Mouse (Mus musculus): ENCODE measurements around the gene Trmt112. TPM values are rescaled to one million over a fixed set of nuclear protein-coding genes. Genes with fewer than 3 reads are reported as not detected.

Trmt112 gene
- polyA plus RNA-seq (2012; rRNA removed), result 154 and 159 TPM in 2 replicates

DNA sequence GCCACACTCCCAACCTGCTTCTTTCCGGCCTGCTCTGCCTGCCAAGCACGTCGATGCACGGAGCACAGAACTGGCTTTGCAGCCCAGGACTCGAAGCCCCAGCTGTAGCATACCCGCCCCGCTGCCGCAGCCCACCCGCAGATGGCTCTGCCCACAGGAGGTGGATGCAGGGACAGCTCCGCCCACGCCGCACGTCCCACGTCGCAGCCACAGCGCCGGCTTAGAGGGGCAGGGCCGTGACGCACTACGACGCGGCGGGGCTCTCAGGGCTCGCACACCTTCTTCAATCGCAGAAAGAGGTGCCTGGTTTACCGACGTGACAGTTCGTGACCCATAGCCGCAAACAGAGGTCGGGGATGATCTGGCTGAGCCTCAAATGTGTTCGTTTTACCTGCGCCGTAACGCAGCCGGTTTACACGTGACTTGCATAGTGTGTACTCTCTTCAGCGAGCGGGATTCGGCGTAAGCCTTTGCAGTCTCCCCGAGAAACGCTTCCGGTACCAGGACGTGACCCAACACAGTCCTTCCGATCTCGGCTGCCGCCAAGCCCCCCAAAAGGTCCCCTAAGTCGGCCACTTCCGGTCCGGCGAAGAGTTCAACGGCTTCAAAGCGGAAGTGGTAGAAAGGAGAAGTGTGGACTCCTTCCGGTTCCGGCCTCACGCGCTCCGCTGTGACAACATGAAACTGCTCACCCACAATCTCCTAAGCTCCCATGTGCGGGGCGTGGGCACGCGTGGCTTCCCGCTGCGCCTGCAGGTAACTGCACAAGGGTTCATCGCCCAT, at the start of gene Trmt112, which contains the start of gene Prdx5:
Gene Trmt112 (plus strand): TSS at position 192 of the 783 bp plus-strand sequence.
Gene Prdx5 (minus strand): TSS at position 600 of the 783 bp plus-strand sequence.

DNA sequence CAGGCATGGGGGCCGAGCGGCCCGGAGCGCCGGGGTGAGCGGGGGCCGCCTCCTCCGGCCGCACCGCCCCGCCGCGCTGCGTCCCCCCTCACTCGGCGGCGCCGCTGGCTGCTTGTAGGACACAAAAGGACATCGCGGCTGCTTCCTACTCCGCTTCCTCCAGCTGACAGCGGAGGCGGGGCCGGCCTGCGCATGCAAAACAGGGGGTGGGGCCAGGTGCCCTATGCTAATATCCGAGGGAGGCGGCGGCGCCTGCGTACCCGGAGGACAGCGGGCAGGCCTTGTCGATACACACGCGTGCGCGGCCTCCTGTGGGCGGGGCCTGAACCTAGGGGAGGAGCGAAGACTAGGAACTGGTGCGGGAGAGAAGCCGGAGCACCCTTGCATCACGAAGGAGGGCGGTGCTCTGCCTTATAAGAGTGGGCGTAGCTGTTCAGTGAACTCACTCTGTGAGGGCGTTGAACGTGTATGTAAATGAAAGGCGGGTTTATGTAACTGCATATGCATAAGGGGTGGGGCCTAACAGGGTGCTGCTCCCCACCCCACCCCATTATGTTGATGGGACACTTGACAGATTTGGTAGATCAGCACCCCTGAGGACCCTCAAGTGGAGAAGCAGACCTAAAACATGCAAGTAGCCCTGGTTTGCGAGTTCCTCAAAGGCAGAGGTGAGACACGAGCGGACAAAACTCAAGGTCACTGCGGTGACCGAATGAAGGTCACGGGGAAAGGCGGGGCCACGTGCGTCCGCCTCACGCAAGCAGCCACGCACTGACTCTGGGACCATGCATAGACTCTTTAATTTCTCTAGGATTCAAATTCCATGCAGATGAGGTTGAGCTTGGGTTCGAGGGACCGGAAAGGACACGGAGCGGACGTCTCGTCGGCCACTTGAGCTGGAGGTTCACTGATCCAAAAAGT, 12.4 kb downstream of the Trmt112 start, which contains the start of gene Esrra:
Gene Esrra (minus strand): TSS at position 167 of the 921 bp plus-strand sequence.

DNA sequence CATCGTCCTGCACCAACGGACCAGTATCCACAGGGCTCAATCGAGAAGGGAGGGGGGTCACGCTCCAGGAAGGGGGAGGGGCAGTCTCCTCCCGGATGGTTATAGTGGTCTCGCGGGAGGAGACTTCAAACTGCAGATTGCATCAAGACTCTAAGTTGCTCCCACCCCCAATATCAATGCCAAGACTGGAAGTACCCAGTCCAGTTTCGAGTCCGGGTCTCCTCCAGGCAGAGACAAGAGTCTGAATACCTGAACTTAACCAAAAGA, 15.7 kb downstream of the Trmt112 start, which contains the start of gene Catsperz:
Gene Catsperz (minus strand): TSS at position 74 of the 267 bp plus-strand sequence.

DNA sequence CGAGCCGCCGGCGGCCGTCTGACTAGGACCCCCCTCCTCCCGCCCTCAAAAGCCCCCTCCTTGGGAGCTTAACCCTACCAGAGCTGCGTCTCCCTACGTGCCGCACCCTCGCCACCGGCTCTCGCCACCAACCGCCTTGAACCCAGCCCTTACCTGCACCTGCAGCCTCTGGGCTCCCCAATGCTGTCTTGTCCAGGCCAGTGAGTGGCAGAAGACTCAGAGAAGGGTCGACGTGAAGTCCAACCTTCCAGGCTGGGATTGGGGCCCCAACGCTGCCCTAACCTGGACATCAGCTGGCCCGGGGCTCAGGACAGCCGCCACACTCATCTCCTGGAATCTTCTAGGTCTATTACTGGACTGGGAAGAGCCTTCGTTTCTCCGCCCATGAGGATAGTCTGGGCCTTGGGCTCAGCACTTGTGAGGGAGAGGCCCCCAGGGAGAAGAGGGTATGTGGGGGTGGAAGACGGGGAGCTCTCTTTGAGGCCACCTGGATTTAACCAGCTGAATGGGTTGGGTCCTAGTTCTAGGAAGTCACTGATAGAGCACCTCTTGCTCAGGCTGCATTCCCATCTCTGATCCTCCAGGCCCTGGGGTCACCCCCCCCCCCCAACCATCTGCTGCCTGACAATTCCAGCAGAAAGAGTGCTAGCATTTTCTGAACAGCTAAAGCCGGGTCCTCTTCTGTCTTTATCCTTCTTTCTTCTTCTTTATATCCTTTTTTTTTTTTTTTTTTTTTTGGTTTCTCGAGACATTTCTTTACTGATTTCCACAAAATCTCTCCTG, 24.9 kb downstream of the Trmt112 start, which contains the start of gene Kcnk4:
Gene Kcnk4 (minus strand): TSS at position 321 of the 783 bp plus-strand sequence.

DNA sequence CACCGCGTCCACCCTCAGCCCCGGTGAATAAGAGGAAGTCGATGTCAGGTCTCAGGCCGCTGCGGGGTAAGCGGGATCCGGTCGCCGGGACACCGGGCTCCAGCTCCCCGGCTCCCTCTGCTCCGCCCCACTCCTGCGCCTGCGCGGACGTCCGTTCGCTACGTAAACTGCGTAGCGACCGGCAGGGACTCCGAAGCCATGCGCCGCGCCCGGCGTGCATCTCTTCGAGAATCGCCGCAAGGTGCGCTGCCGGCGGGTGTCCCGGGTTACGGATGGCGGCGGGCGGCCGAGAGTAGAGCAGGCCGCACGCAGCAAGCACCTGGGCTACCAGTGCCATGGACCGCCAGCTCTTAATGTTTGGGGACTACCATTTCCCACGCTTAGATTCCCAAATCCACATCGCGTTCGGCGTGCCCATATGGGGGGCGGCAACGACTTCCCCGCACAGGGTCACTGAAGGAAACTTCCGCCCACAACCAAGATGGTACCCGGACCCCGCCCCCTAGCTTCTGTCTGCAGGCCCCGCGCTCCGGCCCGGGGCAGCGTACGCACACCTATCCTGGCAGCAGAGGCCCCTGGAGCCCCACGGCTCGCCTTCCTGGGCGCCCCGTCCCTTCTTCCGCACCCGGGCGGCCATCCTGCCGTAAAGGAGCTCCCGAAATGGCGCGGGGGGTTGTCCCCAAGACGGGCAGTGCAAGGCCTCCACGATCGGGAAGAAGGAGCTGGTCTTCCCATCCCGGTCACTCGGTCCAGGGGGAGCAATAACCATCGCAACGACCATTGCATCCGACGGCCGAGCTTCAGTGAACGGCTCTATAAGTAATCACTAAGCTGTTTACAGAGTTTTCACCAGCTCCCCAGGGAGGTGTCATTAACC, 32.1 kb downstream of the Trmt112 start, which contains the start of gene Bad:
Gene Bad (plus strand): TSS at position 490 of the 877 bp plus-strand sequence.

DNA sequence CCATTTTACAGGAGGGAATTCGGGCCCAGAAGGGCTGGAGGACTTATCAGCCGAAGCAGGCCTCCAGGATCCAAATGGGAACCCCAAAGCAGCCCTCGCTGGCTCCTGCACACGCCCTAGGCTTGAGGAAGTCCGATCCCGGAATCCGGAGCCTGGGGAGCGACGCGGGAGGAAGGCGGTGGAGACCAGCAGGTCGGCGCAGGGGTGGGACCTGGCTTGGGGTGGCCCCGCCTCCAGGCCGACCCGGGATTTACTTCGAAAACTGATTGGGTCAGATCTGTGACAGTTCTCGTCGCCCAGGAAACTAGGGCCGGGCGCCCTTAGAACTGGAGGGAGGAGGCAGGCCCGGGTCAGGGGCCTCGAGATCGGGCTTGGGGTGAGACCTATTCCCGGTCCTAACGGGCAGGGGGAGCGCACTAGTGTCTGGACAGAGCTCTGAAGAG, 32.8 kb downstream of the Trmt112 start, which contains the start of gene Gpr137:
Gene Gpr137 (minus strand): TSS at position 232 of the 443 bp plus-strand sequence.

Other genes starting within 250 kb of the Trmt112 start
- gene Rps6ka4, start 69.1 kb upstream of the Trmt112 start, polyA plus RNA-seq (2012; rRNA removed), result 5.8 and 10.8 TPM in 2 replicates
- gene Ccdc88b, start 51.5 kb upstream of the Trmt112 start, polyA plus RNA-seq (2012; rRNA removed), result 1.2 and 1.5 TPM in 2 replicates
- gene Prdx5, start 408 bp downstream of the Trmt112 start, polyA plus RNA-seq (2012; rRNA removed), result 175 and 190 TPM in 2 replicates
- gene Esrra, start 12.1 kb downstream of the Trmt112 start, polyA plus RNA-seq (2012; rRNA removed), result 32.1 and 36.0 TPM in 2 replicates
- gene Catsperz, start 15.7 kb downstream of the Trmt112 start, polyA plus RNA-seq (2012; rRNA removed), result 1.3 and 2.5 TPM in 2 replicates
- gene Kcnk4, start 24.8 kb downstream of the Trmt112 start, polyA plus RNA-seq (2012; rRNA removed), result 1.2 and 1.7 TPM in 2 replicates
- 66.9 and 72.7 TPM in 2 replicates for gene Bad, start 32.2 kb downstream of the Trmt112 start, polyA plus RNA-seq (2012; rRNA removed)
- 68.1 and 72.4 TPM in 2 replicates for gene Gpr137, start 32.8 kb downstream of the Trmt112 start, polyA plus RNA-seq (2012; rRNA removed)
- gene Ppp1r14b, start 65.3 kb downstream of the Trmt112 start, polyA plus RNA-seq (2012; rRNA removed), result 339 and 374 TPM in 2 replicates
- 26.2 and 38.2 TPM in 2 replicates for gene Plcb3, start 66.8 kb downstream of the Trmt112 start, polyA plus RNA-seq (2012; rRNA removed)
- gene Fkbp2, start 70.8 kb downstream of the Trmt112 start, polyA plus RNA-seq (2012; rRNA removed), result 61.1 and 75.9 TPM in 2 replicates
- 30.0 and 38.5 TPM in 2 replicates for gene Vegfb, start 78.0 kb downstream of the Trmt112 start, polyA plus RNA-seq (2012; rRNA removed)
- gene Dnajc4, start 82.9 kb downstream of the Trmt112 start, polyA plus RNA-seq (2012; rRNA removed), result 30.4 and 31.6 TPM in 2 replicates
- gene Nudt22, start 86.4 kb downstream of the Trmt112 start, polyA plus RNA-seq (2012; rRNA removed), result 16.0 and 16.1 TPM in 2 replicates
- gene Trpt1, start 86.4 kb downstream of the Trmt112 start, polyA plus RNA-seq (2012; rRNA removed), result 16.4 and 18.5 TPM in 2 replicates
- 5.4 and 5.5 TPM in 2 replicates for gene Fermt3, start 109.8 kb downstream of the Trmt112 start, polyA plus RNA-seq (2012; rRNA removed)
- gene Stip1, start 130.3 kb downstream of the Trmt112 start, polyA plus RNA-seq (2012; rRNA removed), result 177 and 196 TPM in 2 replicates
- 5.6 and 9.3 TPM in 2 replicates for gene Macrod1, start 147.1 kb downstream of the Trmt112 start, polyA plus RNA-seq (2012; rRNA removed)
- 3.0 and 3.3 TPM in 2 replicates for gene Flrt1, start 196.0 kb downstream of the Trmt112 start, polyA plus RNA-seq (2012; rRNA removed)

Data from central nervous system, embryonic 14 days (tissue).